In genomic region chr12:8640186-8640585, GRCm38 (mm10) we compare ENCODE assay signal across 9 mouse cellular contexts. TPM values are rescaled to one million over a fixed set of nuclear protein-coding genes. Genes with fewer than 3 reads are reported as not detected.
A peak's percentile ranks its signal among the peaks of the same experiment; 100 is the strongest.
DNase-seq lines count a peak whose midpoint lies in the region; ATAC-seq and TF ChIP-seq lines count a peak whose summit lies in the region.
"Not testable (repeated sequence)": the region's sequence is repeated elsewhere in the genome, so short reads cannot be mapped to it uniquely, and the experiment has no call there.
"Had no signal": no experiment of that assay in that cellular context is flagged by ENCODE, and none has a peak within 500 bp of the region (broad histone marks: within the 10 kb centered on the region; RNA-seq: fewer than 3 reads in every experiment).

No protein-coding gene starts in this region.

- H3K27me3 ChIP-seq in E14TG2a.4 (ENCODE audit: insufficient read depth, low read length); embryonic facial prominence, embryonic 10.5 days (replicated peaks; ENCODE audit: low read depth, poor library complexity, severe bottlenecking); forebrain, embryonic 15.5 days; heart, embryonic 16.5 days (ENCODE audit: control insufficient read depth, insufficient read depth, low read length); intestine, embryonic 16.5 days (replicated peaks; ENCODE audit: control insufficient read depth, insufficient read depth, low read length); limb, embryonic 13.5 days; lung, embryonic 16.5 days (ENCODE audit: control insufficient read depth, insufficient read depth, low read depth, low read length); neural tube, embryonic 11.5 days (ENCODE audit: control insufficient read depth, insufficient read depth, low read length): not testable (repeated sequence)

- peaks cover 17% of the 10 kb centered on the region for H3K4me1 ChIP-seq in E14TG2a.4 (replicated peaks; ENCODE audit: low read depth, low read length)
- not testable (repeated sequence) for H3K4me1 ChIP-seq in embryonic facial prominence, embryonic 10.5 days; forebrain, embryonic 15.5 days; heart, embryonic 16.5 days (ENCODE audit: control insufficient read depth, insufficient read depth, low read length); intestine, embryonic 16.5 days (ENCODE audit: control insufficient read depth, insufficient read depth, low read length); limb, embryonic 13.5 days; lung, embryonic 16.5 days (replicated peaks; ENCODE audit: control insufficient read depth, insufficient read depth, low read length); neural tube, embryonic 11.5 days (ENCODE audit: control insufficient read depth, insufficient read depth, low read length)

- H3K9me3 ChIP-seq in E14TG2a.4 (ENCODE audit: low read length); embryonic facial prominence, embryonic 10.5 days; forebrain, embryonic 15.5 days; heart, embryonic 16.5 days (replicated peaks; ENCODE audit: control insufficient read depth, low read length); intestine, embryonic 16.5 days (ENCODE audit: control insufficient read depth, low read length); limb, embryonic 13.5 days; lung, embryonic 16.5 days (ENCODE audit: control insufficient read depth, low read length); neural tube, embryonic 11.5 days (ENCODE audit: control insufficient read depth, low read length): not testable (repeated sequence)

- H3K36me3 ChIP-seq in E14TG2a.4 (ENCODE audit: insufficient read depth, low read length); embryonic facial prominence, embryonic 10.5 days (replicated peaks); forebrain, embryonic 15.5 days; heart, embryonic 16.5 days (ENCODE audit: control insufficient read depth, insufficient read depth); intestine, embryonic 16.5 days (ENCODE audit: control insufficient read depth, insufficient read depth, low read length); limb, embryonic 13.5 days; lung, embryonic 16.5 days (ENCODE audit: control insufficient read depth, insufficient read depth, low read length); neural tube, embryonic 11.5 days (ENCODE audit: control insufficient read depth, insufficient read depth, low read length): not testable (repeated sequence)

- not testable (repeated sequence) for H3K27ac ChIP-seq in embryonic facial prominence, embryonic 10.5 days (replicated peaks); forebrain, embryonic 15.5 days (replicated peaks); heart, embryonic 16.5 days (ENCODE audit: low read length); intestine, embryonic 16.5 days (ENCODE audit: low read length); limb, embryonic 13.5 days; lung, embryonic 16.5 days (ENCODE audit: low read length); neural tube, embryonic 11.5 days (ENCODE audit: low read depth, low read length)

- ATAC-seq in forebrain, embryonic 15.5 days (replicated peaks); heart, embryonic 16.5 days (replicated peaks; ENCODE audit: extremely low read depth, insufficient read depth, low FRiP score); intestine, embryonic 16.5 days; limb, embryonic 13.5 days (ENCODE audit: low FRiP score, low read depth); lung, embryonic 16.5 days (ENCODE audit: low read depth); neural tube, embryonic 11.5 days (ENCODE audit: insufficient read depth, low FRiP score, low TSS enrichment): not testable (repeated sequence)

- WGBS in embryonic facial prominence, embryonic 10.5 days: 15% methylated on average over 2 of the region's 2 CpGs
- WGBS in forebrain, embryonic 15.5 days: 2% methylated on average over 2 of the region's 2 CpGs
- WGBS in heart, embryonic 16.5 days: 8% methylated on average over 2 of the region's 2 CpGs
- WGBS in intestine, embryonic 16.5 days: 5% methylated on average over 2 of the region's 2 CpGs
- WGBS in limb, embryonic 13.5 days: 2% methylated on average over 2 of the region's 2 CpGs
- 0% methylated on average over 2 of the region's 2 CpGs for WGBS in lung, embryonic 16.5 days
- 5% methylated on average over 2 of the region's 2 CpGs for WGBS in neural tube, embryonic 11.5 days

- not testable (repeated sequence) for DNase-seq in embryonic facial prominence, embryonic 10.5 days (ENCODE audit: low spot score); neural tube, embryonic 11.5 days (ENCODE audit: low spot score)

- peak overlapping the region; percentile 63 for H3K4me2 ChIP-seq in forebrain, embryonic 15.5 days (replicated peaks)
- H3K4me2 ChIP-seq in heart, embryonic 16.5 days (ENCODE audit: low read depth, low read length): peak overlapping the region; percentile 62
- H3K4me2 ChIP-seq in intestine, embryonic 16.5 days (ENCODE audit: low read depth, low read length): peak overlapping the region; percentile 55
- peak overlapping the region; percentile 68 for H3K4me2 ChIP-seq in limb, embryonic 13.5 days (replicated peaks)
- peak overlapping the region; percentile 59 for H3K4me2 ChIP-seq in lung, embryonic 16.5 days (ENCODE audit: low read depth, low read length)
- H3K4me2 ChIP-seq in neural tube, embryonic 11.5 days (ENCODE audit: low read depth): peak overlapping the region; percentile 36

- TF ChIP-seq CTCF in E14TG2a.4 (conservative IDR thresholded peaks at IDR 0.05; ENCODE audit: low read length): not testable (repeated sequence)

- H3K4me3 ChIP-seq in E14TG2a.4 (replicated peaks; ENCODE audit: low read length): peak overlapping the region; percentile 100
- peak overlapping the region; percentile 85 for H3K4me3 ChIP-seq in embryonic facial prominence, embryonic 10.5 days
- peak overlapping the region; percentile 95 for H3K4me3 ChIP-seq in forebrain, embryonic 15.5 days
- H3K4me3 ChIP-seq in heart, embryonic 16.5 days (ENCODE audit: low read length): peak overlapping the region; percentile 76
- H3K4me3 ChIP-seq in intestine, embryonic 16.5 days (ENCODE audit: low read length): peak overlapping the region; percentile 92
- peak overlapping the region; percentile 81 for H3K4me3 ChIP-seq in limb, embryonic 13.5 days
- H3K4me3 ChIP-seq in lung, embryonic 16.5 days (ENCODE audit: low read length): peak overlapping the region; percentile 94
- H3K4me3 ChIP-seq in neural tube, embryonic 11.5 days (ENCODE audit: low read depth, low read length): peak overlapping the region; percentile 75

- H3K9ac ChIP-seq in forebrain, embryonic 15.5 days (replicated peaks): peak overlapping the region; percentile 96
- peak overlapping the region; percentile 57 for H3K9ac ChIP-seq in heart, embryonic 16.5 days (ENCODE audit: low read length)
- H3K9ac ChIP-seq in intestine, embryonic 16.5 days (ENCODE audit: low read depth, low read length): peak overlapping the region; percentile 53; the same call in 1 of the 2 replicates
- peak overlapping the region; percentile 58 for H3K9ac ChIP-seq in limb, embryonic 13.5 days
- peak overlapping the region; percentile 57; the same call in 1 of the 2 replicates for H3K9ac ChIP-seq in lung, embryonic 16.5 days (ENCODE audit: low read length)
- not testable (repeated sequence) for H3K9ac ChIP-seq in neural tube, embryonic 11.5 days (ENCODE audit: low read length)

RNA-seq across cellular contexts. Expression of gene Pum2, which starts 33.7 kb away (rescaled TPM):
- 63.9 and 68.4 TPM in 2 replicates for polyA plus RNA-seq in embryonic facial prominence, embryonic 10.5 days (2016; fragmentation: Nextera tagmentation; extraction: Ambion mirVana)
- polyA plus RNA-seq in forebrain, embryonic 15.5 days (2015; fragmentation: Nextera tagmentation; extraction: Ambion mirVana): 66.5 and 67.7 TPM in 2 replicates
- polyA plus RNA-seq in heart, embryonic 16.5 days (2015; fragmentation: Nextera tagmentation; extraction: Ambion mirVana): 26.2 and 27.9 TPM in 2 replicates
- 31.9 and 34.3 TPM in 2 replicates for polyA plus RNA-seq in intestine, embryonic 16.5 days (2015; fragmentation: Nextera tagmentation; extraction: Ambion mirVana)
- polyA plus RNA-seq in limb, embryonic 13.5 days (2015; fragmentation: Nextera tagmentation; extraction: Ambion mirVana): 52.1 and 54.8 TPM in 2 replicates
- 42.0 and 42.1 TPM in 2 replicates for polyA plus RNA-seq in lung, embryonic 16.5 days (2015; fragmentation: Nextera tagmentation; extraction: Ambion mirVana)
- 67.6 and 68.7 TPM in 2 replicates for polyA plus RNA-seq in neural tube, embryonic 11.5 days (2014; fragmentation: Nextera tagmentation; extraction: Ambion mirVana)

RNA-seq across cellular contexts. Expression of gene Slc7a15, which starts 41.3 kb away (rescaled TPM):
- not detected in 2 replicates for polyA plus RNA-seq in embryonic facial prominence, embryonic 10.5 days (2016; fragmentation: Nextera tagmentation; extraction: Ambion mirVana)
- not detected in 2 replicates for polyA plus RNA-seq in forebrain, embryonic 15.5 days (2015; fragmentation: Nextera tagmentation; extraction: Ambion mirVana)
- polyA plus RNA-seq in heart, embryonic 16.5 days (2015; fragmentation: Nextera tagmentation; extraction: Ambion mirVana): not detected in 2 replicates
- 0.36 and 0.44 TPM in 2 replicates for polyA plus RNA-seq in intestine, embryonic 16.5 days (2015; fragmentation: Nextera tagmentation; extraction: Ambion mirVana)
- not detected in 2 replicates for polyA plus RNA-seq in limb, embryonic 13.5 days (2015; fragmentation: Nextera tagmentation; extraction: Ambion mirVana)
- not detected in 2 replicates for polyA plus RNA-seq in lung, embryonic 16.5 days (2015; fragmentation: Nextera tagmentation; extraction: Ambion mirVana)
- polyA plus RNA-seq in neural tube, embryonic 11.5 days (2014; fragmentation: Nextera tagmentation; extraction: Ambion mirVana): not detected in 2 replicates
- polyA plus RNA-seq: adrenal gland, adult 2 months had no signal
